Mouse (Mus musculus) liver, embryonic 18 days (tissue): ENCODE measurements around the gene Hyal5. TPM values are rescaled to one million over a fixed set of nuclear protein-coding genes. Genes with fewer than 3 reads are reported as not detected.

Experiments used
- polyA plus RNA-seq: library from polyadenylated mRNA; depleted of rRNA; stranded (reverse); fragments of >200 nt; gene quantifications from 2 replicates; pipeline ENCODE4 v1.2.3, GENCODE M21; 2012; rRNA removed

The Hyal5 gene
- 0.11 TPM in 1 of 2 replicates, not detected in the other for polyA plus RNA-seq

GRCm38 (mm10) chr6:24857697-24858096 is at the start of gene Hyal5:
TSS of gene Hyal5 (plus strand) at chr6:24857997.

Other genes starting within 250 kb of the Hyal5 start
- gene Wasl, start 193.0 kb upstream of the Hyal5 start, polyA plus RNA-seq: 8.4 and 9.8 TPM in 2 replicates
- gene Hyal6, start 124.8 kb upstream of the Hyal5 start, polyA plus RNA-seq: not detected in 2 replicates
- gene Hyal4, start 109.7 kb upstream of the Hyal5 start, polyA plus RNA-seq: not detected in 2 replicates
- gene Spam1, start 66.8 kb upstream of the Hyal5 start, polyA plus RNA-seq: not detected in 2 replicates
- 0.19 and 0.22 TPM in 2 replicates for gene Tmem229a, start 98.3 kb downstream of the Hyal5 start, polyA plus RNA-seq